Comparison of ENCODE assay signal across 8 mouse cellular contexts in genomic region chr17:17623890-17624420, GRCm38 (mm10). TPM values are rescaled to one million over a fixed set of nuclear protein-coding genes. Genes with fewer than 3 reads are reported as not detected.
DNase-seq lines count a peak whose midpoint lies in the region; ATAC-seq and TF ChIP-seq lines count a peak whose summit lies in the region.

No protein-coding gene starts in this region.

- under 1% methylated on average over 42 of the region's 42 CpGs for WGBS in forebrain, postnatal 0 days
- under 1% methylated on average over 42 of the region's 42 CpGs for WGBS in hindbrain, embryonic 15.5 days
- under 1% methylated on average over 42 of the region's 42 CpGs for WGBS in limb, embryonic 13.5 days
- under 1% methylated on average over 41 of the region's 42 CpGs for WGBS in midbrain, embryonic 13.5 days
- under 1% methylated on average over 42 of the region's 42 CpGs for WGBS in stomach, embryonic 14.5 days

- no peaks in the 10 kb centered on the region for H3K9me3 ChIP-seq in forebrain, postnatal 0 days (ENCODE audit: low read length)
- H3K9me3 ChIP-seq in hindbrain, embryonic 15.5 days, result no peaks in the 10 kb centered on the region
- H3K9me3 ChIP-seq in limb, embryonic 13.5 days, result no peaks in the 10 kb centered on the region
- H3K9me3 ChIP-seq in midbrain, embryonic 13.5 days, result no peaks in the 10 kb centered on the region
- H3K9me3 ChIP-seq in stomach, embryonic 14.5 days (ENCODE audit: control insufficient read depth, low read depth, low read length), result no peaks in the 10 kb centered on the region

- no peak for TF ChIP-seq CTCF in forebrain, postnatal 0 days (IDR thresholded peaks at IDR 0.05; ENCODE audit: low read depth)

- H3K4me1 ChIP-seq in forebrain, postnatal 0 days (ENCODE audit: insufficient read depth), result 0 out of 2 replicates have a peak, but pooled peaks cover 10% of the 10 kb centered on the region
- H3K4me1 ChIP-seq in hindbrain, embryonic 15.5 days (replicated peaks), result peaks cover 22% of the 10 kb centered on the region
- peaks cover 22% of the 10 kb centered on the region for H3K4me1 ChIP-seq in limb, embryonic 13.5 days
- peaks cover 25% of the 10 kb centered on the region for H3K4me1 ChIP-seq in midbrain, embryonic 13.5 days (replicated peaks)
- H3K4me1 ChIP-seq in stomach, embryonic 14.5 days (ENCODE audit: control insufficient read depth, insufficient read depth, low read length), result no peaks in the 10 kb centered on the region; the same call in 1 of the 2 replicates

- DNase-seq in cerebellum, postnatal 10 days, result peak; percentile 78 to 80
- no peak for DNase-seq in cerebellum, adult 8-10 months
- DNase-seq in adrenal gland, postnatal 25 days, result peak; percentile 85
- peak; percentile 28 for DNase-seq in forebrain, postnatal 0 days

- no peak for ATAC-seq in forebrain, postnatal 0 days
- 0 out of 2 replicates have a peak, but pooled peaks have one; percentile 1 for ATAC-seq in hindbrain, embryonic 15.5 days (ENCODE audit: low FRiP score, low read depth)
- no peak for ATAC-seq in limb, embryonic 13.5 days (ENCODE audit: low FRiP score, low read depth)
- ATAC-seq in midbrain, embryonic 13.5 days, result no peak; the same call in none of the 2 replicates
- peak; percentile 9; the same call in 1 of the 2 replicates for ATAC-seq in stomach, embryonic 14.5 days (ENCODE audit: insufficient number of reproducible peaks, insufficient read depth, low FRiP score, low read depth)

- no peaks in the 10 kb centered on the region for H3K36me3 ChIP-seq in forebrain, postnatal 0 days (ENCODE audit: insufficient read depth)
- no peaks in the 10 kb centered on the region for H3K36me3 ChIP-seq in hindbrain, embryonic 15.5 days
- no peaks in the 10 kb centered on the region for H3K36me3 ChIP-seq in limb, embryonic 13.5 days
- no peaks in the 10 kb centered on the region for H3K36me3 ChIP-seq in midbrain, embryonic 13.5 days
- H3K36me3 ChIP-seq in stomach, embryonic 14.5 days (ENCODE audit: control insufficient read depth, insufficient read depth, low read length), result no peaks in the 10 kb centered on the region

- peak overlapping the region; percentile 99 for H3K27ac ChIP-seq in forebrain, postnatal 0 days (ENCODE audit: low read depth, low read length)
- H3K27ac ChIP-seq in hindbrain, embryonic 15.5 days (replicated peaks), result peak overlapping the region; percentile 100
- H3K27ac ChIP-seq in limb, embryonic 13.5 days, result peak overlapping the region; percentile 100
- peak overlapping the region; percentile 100 for H3K27ac ChIP-seq in midbrain, embryonic 13.5 days
- peak overlapping the region; percentile 100 for H3K27ac ChIP-seq in stomach, embryonic 14.5 days (ENCODE audit: low read length)

- H3K9ac ChIP-seq in forebrain, postnatal 0 days, result peak overlapping the region; percentile 91
- H3K9ac ChIP-seq in hindbrain, embryonic 15.5 days, result peak overlapping the region; percentile 100
- H3K9ac ChIP-seq in limb, embryonic 13.5 days, result peak overlapping the region; percentile 94
- peak overlapping the region; percentile 91 for H3K9ac ChIP-seq in midbrain, embryonic 13.5 days (replicated peaks)
- H3K9ac ChIP-seq in stomach, embryonic 14.5 days (replicated peaks; ENCODE audit: low read depth, low read length), result peak overlapping the region; percentile 86

- no peaks in the 10 kb centered on the region for H3K27me3 ChIP-seq in forebrain, postnatal 0 days (ENCODE audit: insufficient read depth, low read length)
- H3K27me3 ChIP-seq in hindbrain, embryonic 15.5 days, result no peaks in the 10 kb centered on the region
- H3K27me3 ChIP-seq in limb, embryonic 13.5 days, result no peaks in the 10 kb centered on the region
- H3K27me3 ChIP-seq in midbrain, embryonic 13.5 days, result no peaks in the 10 kb centered on the region
- H3K27me3 ChIP-seq in stomach, embryonic 14.5 days (ENCODE audit: control insufficient read depth, insufficient read depth, low read length), result no peaks in the 10 kb centered on the region

- peak overlapping the region; percentile 78 for H3K4me3 ChIP-seq in forebrain, postnatal 0 days (ENCODE audit: low read depth, low read length)
- H3K4me3 ChIP-seq in hindbrain, embryonic 15.5 days, result peak overlapping the region; percentile 95
- peak overlapping the region; percentile 97 for H3K4me3 ChIP-seq in limb, embryonic 13.5 days
- H3K4me3 ChIP-seq in midbrain, embryonic 13.5 days (replicated peaks), result peak overlapping the region; percentile 89
- peak overlapping the region; percentile 89 for H3K4me3 ChIP-seq in stomach, embryonic 14.5 days (ENCODE audit: low read depth, low read length)

- H3K4me2 ChIP-seq in forebrain, postnatal 0 days (ENCODE audit: low read depth), result peak overlapping the region; percentile 75
- peak overlapping the region; percentile 79 for H3K4me2 ChIP-seq in hindbrain, embryonic 15.5 days
- H3K4me2 ChIP-seq in limb, embryonic 13.5 days (replicated peaks), result peak overlapping the region; percentile 77
- H3K4me2 ChIP-seq in midbrain, embryonic 13.5 days (replicated peaks), result peak overlapping the region; percentile 70
- peak overlapping the region; percentile 72 for H3K4me2 ChIP-seq in stomach, embryonic 14.5 days (replicated peaks; ENCODE audit: low read depth, low read length)

RNA-seq across cellular contexts. Expression of gene Lnpep, which starts 0.9 kb away (rescaled TPM):
- total RNA-seq in adrenal gland, postnatal 25 days (2021), result 145 and 165 TPM in 2 replicates
- total RNA-seq in forebrain, postnatal 0 days (2014; rRNA removed), result 24.1 and 33.1 TPM in 2 replicates
- polyA plus RNA-seq in forebrain, postnatal 0 days (2015; fragmentation: Nextera tagmentation; extraction: Ambion mirVana), result 2.0 and 5.1 TPM in 2 replicates
- polyA plus RNA-seq in hindbrain, embryonic 15.5 days (2015; fragmentation: Nextera tagmentation; extraction: Ambion mirVana), result 7.4 and 8.0 TPM in 2 replicates
- polyA plus RNA-seq in limb, embryonic 13.5 days (2015; fragmentation: Nextera tagmentation; extraction: Ambion mirVana), result 12.0 and 12.3 TPM in 2 replicates
- polyA plus RNA-seq in midbrain, embryonic 13.5 days (2015; fragmentation: Nextera tagmentation; extraction: Ambion mirVana), result 9.0 and 9.2 TPM in 2 replicates
- polyA plus RNA-seq in stomach, embryonic 14.5 days (2014; fragmentation: Nextera tagmentation; extraction: Ambion mirVana), result 18.3 and 20.2 TPM in 2 replicates

Comparison
In these comparisons a context has a peak if more than half of its experiments do, and no peak if none do; other contexts are left out.
1. ATAC-seq: peak in hindbrain, embryonic 15.5 days (single experiment) and stomach, embryonic 14.5 days (single experiment); none in forebrain, postnatal 0 days (single experiment), limb, embryonic 13.5 days (single experiment) and midbrain, embryonic 13.5 days (single experiment).
2. Peak in every context shown above with its lines, with median percentiles within 50 percentile points of each other: H3K27ac ChIP-seq, H3K4me2 ChIP-seq, H3K4me3 ChIP-seq and H3K9ac ChIP-seq.